18 mouse cellular contexts compared by ENCODE assay signal in the genomic region with DNA sequence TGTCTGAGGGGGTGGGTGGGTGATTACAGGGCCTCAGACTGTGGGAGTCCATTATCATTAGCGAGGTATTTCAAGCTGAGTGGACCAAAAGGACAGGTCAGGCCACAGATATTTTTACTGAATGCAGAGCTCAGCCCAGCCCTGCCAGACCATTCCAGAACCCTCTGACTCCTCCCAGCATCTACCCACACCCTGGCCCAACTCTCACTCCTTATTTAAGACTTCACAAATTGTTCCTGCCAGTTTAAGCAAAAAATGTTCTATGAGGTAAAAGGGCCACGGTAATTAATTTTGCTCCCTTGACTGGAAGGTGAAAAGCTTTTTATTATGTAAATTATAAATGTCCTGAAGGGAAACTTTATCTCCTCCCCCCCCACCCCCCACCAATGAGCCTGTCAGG.
DNase-seq lines count a peak whose midpoint lies in the region; ATAC-seq and TF ChIP-seq lines count a peak whose summit lies in the region.
"Had no signal": no experiment of that assay in that cellular context is flagged by ENCODE, and none has a peak within 500 bp of the region (broad histone marks: within the 10 kb centered on the region; RNA-seq: fewer than 3 reads in every experiment).

No protein-coding gene starts in this region.

- peak; percentile 9 for DNase-seq in heart, embryonic 10.5 days (ENCODE audit: low spot score)
- no peak for DNase-seq in heart, postnatal 10 days
- DNase-seq in midbrain, embryonic 14.5 days, result no peak
- DNase-seq in midbrain, postnatal 0 days (ENCODE audit: low spot score), result no peak
- no peak for DNase-seq in MN1 (ENCODE audit: low spot score)
- DNase-seq: adrenal gland, postnatal 25 days; cerebellum, adult 2 months; gastrocnemius, postnatal 25 days; heart, adult 2 months; kidney, adult 11 months; liver; right cerebral cortex, adult 18-20 months had no signal

- no peak overlapping the region for H3K4me2 ChIP-seq in midbrain, embryonic 14.5 days (ENCODE audit: low read length)
- H3K4me2 ChIP-seq in midbrain, postnatal 0 days (ENCODE audit: low read depth, low read length, poor library complexity, severe bottlenecking), result no peak overlapping the region
- no peak overlapping the region for H3K4me2 ChIP-seq in hindbrain, embryonic 12.5 days (replicated peaks)
- H3K4me2 ChIP-seq in neural tube, embryonic 15.5 days, result no peak overlapping the region
- H3K4me2 ChIP-seq: embryonic facial prominence, embryonic 13.5 days had no signal

- intact Hi-C loops in heart, postnatal 10 days (cut with DNase I), result no loop called here

- TF ChIP-seq CTCF in midbrain, postnatal 0 days (IDR thresholded peaks at IDR 0.05), result no peak

- no peak overlapping the region for H3K4me3 ChIP-seq in heart, embryonic 10.5 days
- no peak overlapping the region for H3K4me3 ChIP-seq in midbrain, embryonic 14.5 days (replicated peaks; ENCODE audit: low read depth, low read length)
- no peak overlapping the region for H3K4me3 ChIP-seq in midbrain, postnatal 0 days (ENCODE audit: low read depth, low read length)
- H3K4me3 ChIP-seq in hindbrain, embryonic 12.5 days, result no peak overlapping the region
- H3K4me3 ChIP-seq in neural tube, embryonic 15.5 days (replicated peaks), result no peak overlapping the region
- H3K4me3 ChIP-seq: embryonic facial prominence, embryonic 13.5 days; heart, adult 2 months had no signal

- no peaks in the 10 kb centered on the region for H3K36me3 ChIP-seq in heart, embryonic 10.5 days
- no peaks in the 10 kb centered on the region for H3K36me3 ChIP-seq in midbrain, embryonic 14.5 days (ENCODE audit: control insufficient read depth, insufficient read depth, low read length)
- H3K36me3 ChIP-seq in midbrain, postnatal 0 days (ENCODE audit: insufficient read depth, low read length), result no peaks in the 10 kb centered on the region
- no peaks in the 10 kb centered on the region for H3K36me3 ChIP-seq in hindbrain, embryonic 12.5 days
- no peaks in the 10 kb centered on the region for H3K36me3 ChIP-seq in neural tube, embryonic 15.5 days
- H3K36me3 ChIP-seq: embryonic facial prominence, embryonic 13.5 days; G1E had no signal

- H3K9ac ChIP-seq in midbrain, embryonic 14.5 days (replicated peaks; ENCODE audit: low read length), result no peak overlapping the region
- H3K9ac ChIP-seq in midbrain, postnatal 0 days (replicated peaks; ENCODE audit: low read length, poor library complexity, severe bottlenecking), result no peak overlapping the region
- no peak overlapping the region for H3K9ac ChIP-seq in hindbrain, embryonic 12.5 days
- no peak overlapping the region for H3K9ac ChIP-seq in neural tube, embryonic 15.5 days (replicated peaks)
- H3K9ac ChIP-seq: embryonic facial prominence, embryonic 13.5 days had no signal

- peak; percentile 21; the same call in 1 of the 2 replicates for ATAC-seq in midbrain, embryonic 14.5 days (ENCODE audit: low FRiP score, low TSS enrichment)
- no peak for ATAC-seq in midbrain, postnatal 0 days (ENCODE audit: low FRiP score)
- peak; percentile 52 for ATAC-seq in hindbrain, embryonic 12.5 days (ENCODE audit: low FRiP score)
- peak; percentile 63 for ATAC-seq in neural tube, embryonic 15.5 days (ENCODE audit: low FRiP score)
- no peak for ATAC-seq in monocyte, adult 5-6 weeks (replicated peaks; ENCODE audit: insufficient number of reproducible peaks, low FRiP score, low TSS enrichment, poor library complexity, severe bottlenecking)
- ATAC-seq: lung, postnatal 0 days had no signal

- H3K27ac ChIP-seq in heart, embryonic 10.5 days, result no peak overlapping the region
- no peak overlapping the region for H3K27ac ChIP-seq in midbrain, embryonic 14.5 days (replicated peaks; ENCODE audit: low read depth, low read length)
- no peak overlapping the region for H3K27ac ChIP-seq in midbrain, postnatal 0 days (ENCODE audit: low read depth, low read length)
- H3K27ac ChIP-seq in hindbrain, embryonic 12.5 days, result peak overlapping the region; percentile 23; the same call in 1 of the 2 replicates
- 0 out of 2 replicates have a peak overlapping the region, but pooled peaks have one; percentile 15 for H3K27ac ChIP-seq in neural tube, embryonic 15.5 days (replicated peaks)
- H3K27ac ChIP-seq: embryonic facial prominence, embryonic 13.5 days; heart, adult 2 months had no signal

- peaks cover 9% of the 10 kb centered on the region for H3K4me1 ChIP-seq in heart, embryonic 10.5 days
- H3K4me1 ChIP-seq in midbrain, embryonic 14.5 days (ENCODE audit: control insufficient read depth, insufficient read depth, low read length), result peaks cover 15% of the 10 kb centered on the region
- 0 out of 2 replicates have a peak, but pooled peaks cover 2% of the 10 kb centered on the region for H3K4me1 ChIP-seq in midbrain, postnatal 0 days (ENCODE audit: insufficient read depth, low read length)
- H3K4me1 ChIP-seq in hindbrain, embryonic 12.5 days, result peaks cover 24% of the 10 kb centered on the region
- H3K4me1 ChIP-seq in neural tube, embryonic 15.5 days, result peaks cover 26% of the 10 kb centered on the region

- H3K9me3 ChIP-seq in heart, embryonic 10.5 days, result no peaks in the 10 kb centered on the region
- no peaks in the 10 kb centered on the region for H3K9me3 ChIP-seq in midbrain, embryonic 14.5 days (ENCODE audit: control insufficient read depth, low read length)
- H3K9me3 ChIP-seq in midbrain, postnatal 0 days (ENCODE audit: low read length), result no peaks in the 10 kb centered on the region
- no peaks in the 10 kb centered on the region for H3K9me3 ChIP-seq in hindbrain, embryonic 12.5 days (replicated peaks)
- H3K9me3 ChIP-seq in neural tube, embryonic 15.5 days (replicated peaks), result no peaks in the 10 kb centered on the region
- H3K9me3 ChIP-seq: embryonic facial prominence, embryonic 13.5 days had no signal

- 76% methylated on average over 2 of the region's 2 CpGs for WGBS in heart, embryonic 10.5 days
- 45% methylated on average over 2 of the region's 2 CpGs for WGBS in midbrain, embryonic 14.5 days
- WGBS in midbrain, postnatal 0 days, result 43% methylated on average over 2 of the region's 2 CpGs
- 30% methylated on average over 2 of the region's 2 CpGs for WGBS in hindbrain, embryonic 12.5 days
- 11% methylated on average over 2 of the region's 2 CpGs for WGBS in neural tube, embryonic 15.5 days

- no peaks in the 10 kb centered on the region for H3K27me3 ChIP-seq in heart, embryonic 10.5 days (ENCODE audit: insufficient read depth, poor library complexity, severe bottlenecking)
- H3K27me3 ChIP-seq in midbrain, embryonic 14.5 days (ENCODE audit: control insufficient read depth, insufficient read depth, low read length), result no peaks in the 10 kb centered on the region
- no peaks in the 10 kb centered on the region; the same call in 1 of the 2 replicates for H3K27me3 ChIP-seq in midbrain, postnatal 0 days (ENCODE audit: insufficient read depth, low read length)
- no peaks in the 10 kb centered on the region for H3K27me3 ChIP-seq in hindbrain, embryonic 12.5 days
- no peaks in the 10 kb centered on the region for H3K27me3 ChIP-seq in neural tube, embryonic 15.5 days (replicated peaks)

Comparison
In these comparisons a context has a peak if more than half of its experiments do, and no peak if none do; other contexts are left out.
1. ATAC-seq: peak in midbrain, embryonic 14.5 days (single experiment), hindbrain, embryonic 12.5 days (single experiment) and neural tube, embryonic 15.5 days (single experiment); none in midbrain, postnatal 0 days (single experiment) and monocyte, adult 5-6 weeks (single experiment).
2. H3K27ac ChIP-seq: peak in hindbrain, embryonic 12.5 days (single experiment) and neural tube, embryonic 15.5 days (single experiment); none in heart, embryonic 10.5 days (single experiment), midbrain, embryonic 14.5 days (single experiment) and midbrain, postnatal 0 days (single experiment).